Mouse (Mus musculus): ENCODE results near the gene Smarcc2.

Gene Smarcc2

DNA sequence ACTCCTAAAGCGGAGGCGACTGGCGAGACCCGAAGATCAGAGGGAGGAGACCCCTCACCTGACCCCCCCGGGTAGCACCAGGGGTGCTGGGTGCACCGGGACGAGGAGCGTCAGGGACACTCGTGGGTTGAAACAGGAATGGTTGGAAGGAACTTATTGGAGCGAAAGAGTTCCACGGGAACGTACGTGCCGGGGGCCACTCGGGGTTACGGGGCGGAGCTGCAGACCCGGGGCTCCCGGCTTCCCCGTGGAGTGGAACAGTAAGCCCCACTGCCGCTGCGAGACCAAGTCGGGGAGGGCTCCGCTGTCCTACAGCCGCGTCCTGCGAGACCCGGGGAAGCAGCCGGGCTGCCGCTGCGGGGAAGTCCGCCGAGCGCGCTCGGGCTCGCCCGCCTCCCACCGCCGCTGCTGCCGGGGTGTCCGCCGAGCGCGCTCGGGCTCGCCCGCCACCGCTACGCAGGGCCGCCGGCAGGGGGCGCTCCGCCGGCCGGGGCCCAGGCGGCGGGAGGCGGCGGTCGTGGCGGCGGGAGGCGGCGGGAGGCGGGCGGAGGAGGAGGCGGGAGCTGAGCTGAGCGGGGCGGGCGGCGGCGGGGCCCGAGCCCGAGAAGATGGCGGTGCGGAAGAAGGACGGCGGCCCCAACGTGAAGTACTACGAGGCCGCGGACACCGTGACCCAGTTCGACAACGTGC, at the start of gene Smarcc2:
Gene Smarcc2 (plus strand): TSS at position 530 of the 690 bp plus-strand sequence.
- peak; percentile 80 for DNase-seq (ENCODE audit: low spot score)

GRCm38 (mm10) chr10:128409692-128410559, 49.1 kb upstream of the Smarcc2 start:
- peak; percentile 90 for DNase-seq (ENCODE audit: low spot score)

- no peak for DNase-seq (ENCODE audit: low spot score)
Measured at GRCm38 (mm10) chr10:128410560-128410845, 48.5 kb upstream of the Smarcc2 start.

- DNase-seq (ENCODE audit: low spot score): peak; percentile 97
Measured at GRCm38 (mm10) chr10:128411211-128412054, 47.6 kb upstream of the Smarcc2 start, which contains the start of the genes Nabp2 and Rnf41. TSS of gene Nabp2 (minus strand) at chr10:128411492. TSS of gene Rnf41 (plus strand) at chr10:128411657.

GRCm38 (mm10) chr10:128412055-128412381, 47.0 kb upstream of the Smarcc2 start:
- no peak for DNase-seq (ENCODE audit: low spot score)

GRCm38 (mm10) chr10:128412558-128412957, 46.5 kb upstream of the Smarcc2 start:
- no peak for DNase-seq (ENCODE audit: low spot score)

GRCm38 (mm10) chr10:128413076-128413475, 46.0 kb upstream of the Smarcc2 start:
- DNase-seq (ENCODE audit: low spot score): no peak

- no peak for DNase-seq (ENCODE audit: low spot score)
Measured at GRCm38 (mm10) chr10:128414848-128415247, 44.2 kb upstream of the Smarcc2 start.

DNA sequence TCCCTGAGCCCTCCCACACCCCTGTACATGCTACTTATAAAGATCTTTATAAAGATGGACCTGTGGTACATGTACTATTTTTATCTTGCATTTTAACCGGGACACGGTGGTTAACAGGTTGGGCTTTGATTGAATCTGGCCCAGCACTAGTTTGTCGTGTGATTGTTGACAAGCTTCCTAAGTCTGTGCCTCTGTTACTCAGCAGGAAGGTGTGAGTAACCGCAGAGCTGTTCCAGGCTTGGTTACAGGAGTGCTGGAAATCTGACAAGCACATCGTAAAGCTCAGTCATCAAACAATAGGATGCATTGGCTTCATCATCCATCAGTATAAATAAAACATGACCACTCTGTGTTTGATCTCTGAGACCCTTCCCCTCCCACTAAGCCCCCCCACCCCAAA, 36.6 kb upstream of the Smarcc2 start:
- DNase-seq (ENCODE audit: low spot score): no peak

- DNase-seq (ENCODE audit: low spot score): no peak
Measured at GRCm38 (mm10) chr10:128424604-128425003, 34.4 kb upstream of the Smarcc2 start.

DNA sequence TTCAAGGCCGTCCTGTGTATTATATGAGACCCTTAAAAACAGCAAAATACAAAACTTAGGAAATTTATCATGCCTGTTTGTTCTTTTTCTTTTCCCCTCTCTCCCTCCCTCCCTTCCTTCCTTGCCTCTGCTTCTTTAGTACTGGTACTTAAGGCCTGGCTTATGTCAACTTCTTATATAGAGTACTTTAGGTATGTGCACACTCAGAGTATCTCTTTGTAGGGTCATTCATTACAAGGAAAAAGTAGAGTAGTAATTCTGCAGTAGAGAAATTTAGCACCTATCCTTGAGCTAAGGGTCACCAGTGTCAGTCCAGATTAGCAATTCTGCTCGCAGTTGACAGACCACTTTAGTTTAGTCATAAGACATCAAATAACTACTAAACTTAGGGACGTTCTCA, 33.8 kb upstream of the Smarcc2 start:
- DNase-seq (ENCODE audit: low spot score): no peak

GRCm38 (mm10) chr10:128429052-128429451, 30.0 kb upstream of the Smarcc2 start:
- DNase-seq (ENCODE audit: low spot score): no peak

DNA sequence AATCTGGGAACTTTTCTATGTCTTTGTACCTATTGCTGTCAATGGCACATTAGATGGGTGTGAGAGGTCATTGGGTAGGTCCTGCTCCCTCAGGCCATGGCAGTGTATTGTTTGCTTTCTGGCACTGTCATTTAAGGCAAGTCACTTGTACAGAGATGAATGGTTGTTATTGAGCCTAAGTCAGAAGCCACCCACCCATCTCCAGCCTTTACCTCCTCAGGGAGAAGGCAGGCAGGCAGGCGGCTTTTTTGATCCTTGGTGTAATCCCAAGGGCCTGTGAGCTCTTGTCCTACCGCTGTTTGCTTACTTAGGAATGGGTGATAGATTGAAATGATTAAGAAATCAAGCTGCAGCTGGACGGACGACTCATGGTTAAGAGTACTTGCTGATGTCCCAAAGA, 29.6 kb upstream of the Smarcc2 start:
- no peak for DNase-seq (ENCODE audit: low spot score)

DNA sequence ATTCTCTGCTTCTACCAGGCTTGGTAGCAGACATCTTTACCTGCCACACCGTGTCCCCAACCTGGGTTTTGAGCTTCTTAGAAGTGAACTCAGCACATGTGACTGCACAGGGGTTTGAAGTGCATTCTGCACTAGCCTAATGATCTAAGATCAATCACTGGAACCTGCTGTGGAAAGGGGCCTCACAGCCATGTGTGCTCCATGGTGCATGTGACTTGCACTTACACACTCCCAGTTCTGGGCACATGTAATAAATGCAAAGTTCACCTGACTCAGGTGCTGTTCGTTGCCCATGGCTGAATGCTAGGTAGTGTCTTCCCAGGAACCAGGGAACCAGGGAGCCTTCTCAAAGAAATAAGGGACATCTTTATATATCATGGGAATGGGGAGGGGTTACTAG, 25.6 kb upstream of the Smarcc2 start:
- DNase-seq (ENCODE audit: low spot score): no peak

DNA sequence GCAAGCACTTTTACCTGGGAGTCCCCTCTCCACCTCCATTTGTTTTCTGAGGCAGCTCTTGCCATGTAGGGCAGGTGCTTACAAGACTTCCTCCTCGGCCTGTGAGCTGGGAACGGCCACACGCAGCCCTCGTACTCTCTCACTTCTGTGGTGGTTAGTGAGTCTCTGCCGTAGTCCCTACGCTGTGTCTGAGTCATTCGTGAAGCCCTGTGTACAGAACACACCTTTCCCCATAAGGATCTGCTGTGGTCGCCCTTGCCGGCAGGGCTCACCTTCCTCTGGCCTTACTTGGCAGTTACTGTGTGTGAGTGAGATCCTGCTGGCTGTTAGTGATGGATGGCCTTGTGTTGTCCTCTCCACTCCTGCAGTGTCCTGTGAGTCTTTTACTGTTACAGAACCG, 24.4 kb upstream of the Smarcc2 start:
- no peak for DNase-seq (ENCODE audit: low spot score)

DNA sequence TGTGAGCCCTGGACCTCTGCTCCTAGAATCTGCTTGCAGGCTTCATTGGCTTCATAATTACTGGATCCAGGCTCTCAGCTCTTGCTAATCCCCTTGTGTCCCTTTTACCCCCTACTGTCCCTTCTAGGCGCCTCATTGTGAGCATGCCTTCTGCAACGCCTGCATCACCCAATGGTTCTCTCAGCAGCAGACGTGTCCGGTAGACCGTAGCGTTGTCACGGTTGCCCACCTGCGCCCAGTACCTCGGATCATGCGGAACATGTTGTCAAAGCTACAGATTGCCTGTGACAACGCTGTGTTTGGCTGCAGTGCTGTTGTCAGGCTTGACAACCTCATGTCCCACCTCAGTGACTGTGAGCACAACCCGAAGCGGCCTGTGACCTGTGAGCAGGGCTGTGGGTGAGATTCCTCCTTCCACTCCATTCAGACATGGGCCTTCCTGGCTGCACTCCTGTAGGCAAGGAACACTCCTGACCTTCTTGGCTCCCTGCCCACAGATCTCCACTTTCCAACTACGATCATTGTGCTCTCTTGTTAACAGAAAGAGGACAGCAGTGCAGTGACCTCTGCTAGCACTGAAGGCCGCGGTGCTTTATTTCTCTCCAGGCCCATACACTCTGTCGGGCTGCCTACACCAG, 23.7 kb upstream of the Smarcc2 start:
- DNase-seq (ENCODE audit: low spot score): peak; percentile 36

- DNase-seq (ENCODE audit: low spot score): no peak
Measured at GRCm38 (mm10) chr10:128435873-128436272, 23.2 kb upstream of the Smarcc2 start.

- DNase-seq (ENCODE audit: low spot score): no peak
Measured at GRCm38 (mm10) chr10:128436376-128436775, 22.7 kb upstream of the Smarcc2 start.

DNA sequence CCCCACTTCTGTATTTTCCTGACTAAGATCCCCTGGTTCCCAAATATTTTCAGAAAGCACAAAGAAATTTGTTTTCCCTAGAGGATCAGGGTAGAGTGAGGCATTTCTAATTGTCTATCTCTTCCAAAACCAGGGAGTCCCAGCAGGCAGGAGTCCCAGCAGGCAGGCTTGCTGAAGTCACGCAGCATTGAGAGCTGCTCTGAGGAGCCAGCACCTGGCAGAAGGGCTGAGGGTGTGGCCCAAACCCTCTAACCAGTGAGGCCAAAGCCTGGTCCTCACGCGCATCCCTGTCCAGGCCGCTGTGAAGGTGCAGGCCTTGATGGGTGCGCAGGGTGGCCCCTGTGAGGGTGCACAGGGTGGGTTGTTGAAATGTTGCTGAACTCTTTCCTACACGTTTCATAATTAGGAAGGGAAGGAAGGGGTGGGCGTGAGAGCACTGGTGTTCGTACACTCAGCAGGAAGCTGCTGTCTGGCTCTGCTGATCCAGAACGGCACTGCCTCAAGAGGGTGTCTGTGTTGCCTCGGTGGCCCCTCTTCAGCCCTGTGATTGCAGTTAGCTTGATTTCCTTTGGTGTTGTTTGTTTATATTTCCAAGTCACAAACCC, 20.3 kb upstream of the Smarcc2 start:
- DNase-seq (ENCODE audit: low spot score): no peak

- no peak for DNase-seq (ENCODE audit: low spot score)
Measured at GRCm38 (mm10) chr10:128440407-128440806, 18.6 kb upstream of the Smarcc2 start.

- no peak for DNase-seq (ENCODE audit: low spot score)
Measured at GRCm38 (mm10) chr10:128441324-128442119, 17.5 kb upstream of the Smarcc2 start.

Data from ovary, postnatal 14 days (tissue).